Mouse (Mus musculus): ENCODE results near the gene Ralbp1. TPM values are rescaled to one million over a fixed set of nuclear protein-coding genes. Genes with fewer than 3 reads are reported as not detected.

Gene Ralbp1
- polyA plus RNA-seq, 1 experiment from 2014 or later = 46.4 TPM

GRCm38 (mm10) chr17:65833891-65834290 lies 51.7 kb downstream of the Ralbp1 start:
- Histone ChIP-seq H3K36me3 (peaks cover 99% of the 10 kb centered on the region), H3K4me1 (replicated peaks) (no peaks in the 10 kb centered on the region), H3K9me3 (no peaks in the 10 kb centered on the region), H3K27me3 (ENCODE audit: insufficient read depth, poor library complexity, severe bottlenecking) (no peaks in the 10 kb centered on the region), H3K27ac (no peak overlapping the region), H3K4me3 (no peak overlapping the region)
- no peak for DNase-seq (ENCODE audit: low spot score)
- 95% methylated on average over 3 of the region's 3 CpGs for WGBS

- Histone ChIP-seq H3K27me3 (ENCODE audit: insufficient read depth, poor library complexity, severe bottlenecking) (no peaks in the 10 kb centered on the region), H3K9me3 (no peaks in the 10 kb centered on the region), H3K36me3 (peaks cover 91% of the 10 kb centered on the region), H3K27ac (no peak overlapping the region), H3K4me3 (no peak overlapping the region), H3K4me1 (replicated peaks) (0 out of 2 replicates have a peak, but pooled peaks cover 5% of the 10 kb centered on the region)
- 94% methylated on average over 13 of the region's 13 CpGs for WGBS
- DNase-seq (ENCODE audit: low spot score) = no peak
These were observed 55.3 kb downstream of the Ralbp1 start for GRCm38 (mm10) chr17:65830216-65830863.

GRCm38 (mm10) chr17:65828951-65829350 lies 56.6 kb downstream of the Ralbp1 start:
- Histone ChIP-seq H3K36me3 (peaks cover 93% of the 10 kb centered on the region), H3K27ac (no peak overlapping the region), H3K4me1 (replicated peaks) (0 out of 2 replicates have a peak, but pooled peaks cover 5% of the 10 kb centered on the region), H3K4me3 (no peak overlapping the region), H3K9me3 (no peaks in the 10 kb centered on the region), H3K27me3 (ENCODE audit: insufficient read depth, poor library complexity, severe bottlenecking) (no peaks in the 10 kb centered on the region)
- DNase-seq (ENCODE audit: low spot score) = no peak
- WGBS = 92% methylated on average over 11 of the region's 11 CpGs

- Histone ChIP-seq H3K36me3 (peaks cover 90% of the 10 kb centered on the region), H3K9me3 (no peaks in the 10 kb centered on the region), H3K27ac (no peak overlapping the region), H3K27me3 (ENCODE audit: insufficient read depth, poor library complexity, severe bottlenecking) (no peaks in the 10 kb centered on the region), H3K4me1 (replicated peaks) (0 out of 2 replicates have a peak, but pooled peaks cover 5% of the 10 kb centered on the region), H3K4me3 (no peak overlapping the region)
- no peak for DNase-seq (ENCODE audit: low spot score)
- 98% methylated on average over 5 of the region's 5 CpGs for WGBS
These were observed 57.7 kb downstream of the Ralbp1 start for GRCm38 (mm10) chr17:65827904-65828303.

GRCm38 (mm10) chr17:65827119-65827840 lies 58.3 kb downstream of the Ralbp1 start:
- H3K4me3 ChIP-seq = no peak overlapping the region
- no peaks in the 10 kb centered on the region for H3K27me3 ChIP-seq (ENCODE audit: insufficient read depth, poor library complexity, severe bottlenecking)
- WGBS = 79% methylated on average over 16 of the region's 16 CpGs
- H3K4me1 ChIP-seq (replicated peaks) = 0 out of 2 replicates have a peak, but pooled peaks cover 5% of the 10 kb centered on the region
- H3K27ac ChIP-seq = no peak overlapping the region
- H3K9me3 ChIP-seq = no peaks in the 10 kb centered on the region
- no peak for DNase-seq (ENCODE audit: low spot score)
- H3K36me3 ChIP-seq = peaks cover 88% of the 10 kb centered on the region

- Histone ChIP-seq H3K4me3 (no peak overlapping the region), H3K4me1 (replicated peaks) (0 out of 2 replicates have a peak, but pooled peaks cover 5% of the 10 kb centered on the region), H3K27me3 (ENCODE audit: insufficient read depth, poor library complexity, severe bottlenecking) (no peaks in the 10 kb centered on the region), H3K9me3 (no peaks in the 10 kb centered on the region), H3K36me3 (peaks cover 88% of the 10 kb centered on the region), H3K27ac (no peak overlapping the region)
- DNase-seq (ENCODE audit: low spot score) = no peak
- 76% methylated on average over 9 of the region's 9 CpGs for WGBS
These were observed 59.3 kb downstream of the Ralbp1 start for GRCm38 (mm10) chr17:65826257-65826656.

GRCm38 (mm10) chr17:65824246-65824645 lies 61.4 kb downstream of the Ralbp1 start:
- Histone ChIP-seq H3K4me3 (no peak overlapping the region), H3K27me3 (ENCODE audit: insufficient read depth, poor library complexity, severe bottlenecking) (no peaks in the 10 kb centered on the region), H3K9me3 (no peaks in the 10 kb centered on the region), H3K36me3 (peaks cover 86% of the 10 kb centered on the region), H3K4me1 (replicated peaks) (0 out of 2 replicates have a peak, but pooled peaks cover 5% of the 10 kb centered on the region), H3K27ac (no peak overlapping the region)
- 95% methylated on average over 10 of the region's 10 CpGs for WGBS
- no peak for DNase-seq (ENCODE audit: low spot score)

GRCm38 (mm10) chr17:65822423-65822822 lies 63.2 kb downstream of the Ralbp1 start:
- Histone ChIP-seq H3K4me3 (no peak overlapping the region), H3K9me3 (no peaks in the 10 kb centered on the region), H3K27ac (no peak overlapping the region), H3K36me3 (peaks cover 84% of the 10 kb centered on the region), H3K4me1 (replicated peaks) (0 out of 2 replicates have a peak, but pooled peaks cover 4% of the 10 kb centered on the region), H3K27me3 (ENCODE audit: insufficient read depth, poor library complexity, severe bottlenecking) (no peaks in the 10 kb centered on the region)
- whole genome bisulfite sequencing = 90% methylated on average over 5 of the region's 5 CpGs
- no peak for DNase-seq (ENCODE audit: low spot score)

- Histone ChIP-seq H3K9me3 (no peaks in the 10 kb centered on the region), H3K36me3 (peaks cover 91% of the 10 kb centered on the region), H3K4me1 (replicated peaks) (no peaks in the 10 kb centered on the region), H3K4me3 (no peak overlapping the region), H3K27me3 (ENCODE audit: insufficient read depth, poor library complexity, severe bottlenecking) (no peaks in the 10 kb centered on the region), H3K27ac (no peak overlapping the region)
- WGBS = 94% methylated on average over 5 of the region's 5 CpGs
- no peak for DNase-seq (ENCODE audit: low spot score)
These were observed 65.4 kb downstream of the Ralbp1 start for GRCm38 (mm10) chr17:65820197-65820596.

- Histone ChIP-seq H3K27me3 (ENCODE audit: insufficient read depth, poor library complexity, severe bottlenecking) (no peaks in the 10 kb centered on the region), H3K4me1 (replicated peaks) (no peaks in the 10 kb centered on the region), H3K36me3 (peaks cover 95% of the 10 kb centered on the region), H3K27ac (no peak overlapping the region), H3K4me3 (no peak overlapping the region), H3K9me3 (no peaks in the 10 kb centered on the region)
- WGBS = 96% methylated on average over 8 of the region's 8 CpGs
- DNase-seq (ENCODE audit: low spot score) = no peak
These were observed 71.8 kb downstream of the Ralbp1 start for GRCm38 (mm10) chr17:65813763-65814162.

- WGBS = 92% methylated on average over 5 of the region's 5 CpGs
- no peaks in the 10 kb centered on the region for H3K27me3 ChIP-seq (ENCODE audit: insufficient read depth, poor library complexity, severe bottlenecking)
- H3K36me3 ChIP-seq = peaks cover 80% of the 10 kb centered on the region
These were observed 74.6 kb downstream of the Ralbp1 start for GRCm38 (mm10) chr17:65811032-65811431.

GRCm38 (mm10) chr17:65806416-65806815 lies 79.2 kb downstream of the Ralbp1 start:
- H3K27ac ChIP-seq = no peak overlapping the region
- H3K27me3 ChIP-seq (ENCODE audit: insufficient read depth, poor library complexity, severe bottlenecking) = no peaks in the 10 kb centered on the region
- WGBS = 92% methylated on average over 2 of the region's 2 CpGs
- H3K4me3 ChIP-seq = no peak overlapping the region
- no peaks in the 10 kb centered on the region for H3K9me3 ChIP-seq
- DNase-seq (ENCODE audit: low spot score) = no peak
- H3K4me1 ChIP-seq (replicated peaks) = no peaks in the 10 kb centered on the region
- peaks cover 58% of the 10 kb centered on the region for H3K36me3 ChIP-seq

More at GRCm38 (mm10) chr17:65811032-65811431, 74.6 kb downstream of the Ralbp1 start:
- H3K4me3 ChIP-seq = no peak overlapping the region
- H3K4me1 ChIP-seq (replicated peaks) = no peaks in the 10 kb centered on the region
- no peak for DNase-seq (ENCODE audit: low spot score)
- H3K9me3 ChIP-seq = no peaks in the 10 kb centered on the region
- H3K27ac ChIP-seq = no peak overlapping the region

- H3K27ac ChIP-seq = no peak overlapping the region
- H3K4me3 ChIP-seq = no peak overlapping the region
- no peaks in the 10 kb centered on the region for H3K27me3 ChIP-seq (ENCODE audit: insufficient read depth, poor library complexity, severe bottlenecking)
- WGBS = 73% methylated on average over 4 of the region's 4 CpGs
- peaks cover 53% of the 10 kb centered on the region for H3K36me3 ChIP-seq
- DNase-seq (ENCODE audit: low spot score) = no peak
- H3K4me1 ChIP-seq (replicated peaks) = no peaks in the 10 kb centered on the region
- H3K9me3 ChIP-seq = no peaks in the 10 kb centered on the region
These were observed 79.6 kb downstream of the Ralbp1 start for GRCm38 (mm10) chr17:65805966-65806365.
